Mouse (Mus musculus): ENCODE data around the gene Olfr1269.

- TF ChIP-seq CTCF (IDR thresholded peaks at IDR 0.05) (no peak), POLR2A (IDR thresholded peaks at IDR 0.05; ENCODE audit: insufficient read depth, low read depth, low read length) (no peak)
Observed at GRCm38 (mm10) chr2:90070065-90070464, 51.1 kb downstream of the Olfr1269 start.

Data from heart, adult 2 months (tissue).